Mouse (Mus musculus) CH12.LX (cell line): Measurements from ENCODE around the gene Zfp618.

Experiments used
- BHLHE40 ChIP-seq: IDR thresholded peaks from 2 replicates; pipeline ENCODE4 v1.6.1; 2011; ENCODE audit warnings: mild to moderate bottlenecking, low read depth, low read length, improper control_type of control experiment
- CHD1 ChIP-seq: IDR thresholded peaks from 2 replicates; pipeline ENCODE4 v1.6.1; 2012; ENCODE audit warnings: low read depth, low read length, improper control_type of control experiment, inconsistent platforms
- CTCF ChIP-seq, 2 experiments: IDR thresholded peaks in 1 of 2; conservative IDR thresholded peaks in 1 of 2; 2 replicates each; pipeline ENCODE4 v1.5.1; 2011 to 2012; ENCODE audit warnings: low read depth in 2 of 2, low read length in 2 of 2, improper control_type of control experiment in 1 of 2, inconsistent platforms in 1 of 2, mild to moderate bottlenecking in 1 of 2, moderate library complexity in 1 of 2
- EP300 ChIP-seq: IDR thresholded peaks from 2 replicates; pipeline ENCODE4 v1.6.1; 2011; ENCODE audit warnings: low read length, improper control_type of control experiment
- HCFC1 ChIP-seq: IDR thresholded peaks from 2 replicates; pipeline ENCODE4 v1.6.1; 2012; ENCODE audit warnings: low read depth, mild to moderate bottlenecking, inconsistent platforms, low read length, improper control_type of control experiment
- JUND ChIP-seq: conservative IDR thresholded peaks from 2 replicates; pipeline ENCODE4 v1.6.1; 2011; ENCODE audit warnings: low read depth, low read length, improper control_type of control experiment
- KAT2A ChIP-seq: IDR thresholded peaks from 2 replicates; pipeline ENCODE4 v1.6.1; 2012; ENCODE audit warnings: low read length, improper control_type of control experiment, inconsistent platforms; ENCODE audit not compliant: insufficient replicate concordance
- MAFK ChIP-seq: IDR thresholded peaks from 2 replicates; pipeline ENCODE4 v1.6.1; 2011; ENCODE audit warnings: low read length, improper control_type of control experiment; ENCODE audit not compliant: insufficient replicate concordance
- MXI1 ChIP-seq: IDR thresholded peaks from 2 replicates; pipeline ENCODE4 v1.6.1; 2011; ENCODE audit warnings: mild to moderate bottlenecking, low read depth, low read length, improper control_type of control experiment
- NELFE ChIP-seq: IDR thresholded peaks from 2 replicates; pipeline ENCODE4 v1.6.1; 2011; ENCODE audit warnings: low read depth, low read length, improper control_type of control experiment
- NRF1 ChIP-seq: IDR thresholded peaks from 2 replicates; pipeline ENCODE4 v1.6.1; 2014; ENCODE audit warnings: low read depth, mild to moderate bottlenecking, inconsistent platforms, low read length, improper control_type of control experiment, moderate library complexity
- POLR2A ChIP-seq: IDR thresholded peaks from 2 replicates; pipeline ENCODE4 v1.6.1; 2011; ENCODE audit warnings: low read depth, mild to moderate bottlenecking, improper control_type of control experiment, low read length
- ZC3H11A ChIP-seq: IDR thresholded peaks from 2 replicates; pipeline ENCODE4 v1.6.1; 2012; ENCODE audit warnings: low read depth, mild to moderate bottlenecking, inconsistent platforms, low read length, improper control_type of control experiment
- ZNF384 ChIP-seq: IDR thresholded peaks from 2 replicates; pipeline ENCODE4 v1.6.1; 2012; ENCODE audit warnings: low read depth, low read length, improper control_type of control experiment, inconsistent platforms

DNA sequence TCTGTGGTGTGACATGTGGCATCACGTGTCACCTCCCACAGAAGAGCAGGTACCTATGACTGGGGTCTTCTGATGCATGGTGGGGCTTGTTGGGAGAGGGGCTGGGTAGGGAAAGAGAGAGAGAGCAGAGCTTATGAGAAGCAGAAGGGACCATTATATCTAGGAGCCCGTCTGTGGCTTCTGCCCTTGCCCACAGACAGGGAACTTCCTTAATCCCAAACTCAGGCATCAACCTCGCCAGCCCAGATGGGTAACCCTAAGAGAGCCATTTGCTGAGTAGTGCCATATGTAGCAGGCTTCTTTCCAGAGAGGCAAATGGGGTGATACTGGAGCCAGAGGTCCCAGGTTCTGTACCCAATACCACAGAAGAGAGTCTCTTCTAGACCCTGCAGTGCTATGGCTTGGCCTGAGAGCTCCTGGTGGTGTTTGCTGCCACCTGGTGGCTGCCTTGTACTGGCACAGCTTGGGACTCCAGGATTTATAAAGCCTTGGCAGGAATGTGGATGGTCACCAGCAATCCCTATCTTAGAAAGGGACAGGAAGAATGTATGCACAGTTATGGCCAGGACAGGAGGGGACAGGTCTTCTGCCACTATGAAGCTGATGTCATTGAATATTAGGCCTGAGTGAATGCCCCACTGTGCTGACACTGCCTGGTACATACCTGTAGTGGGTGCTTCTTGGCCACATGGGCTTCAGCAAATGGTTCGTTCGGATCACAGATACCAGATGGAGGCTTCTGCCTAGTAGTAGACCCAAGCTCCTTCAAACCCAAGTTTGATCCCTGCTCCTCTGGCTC is 153.5 kb downstream of the Zfp618 start:
- TF ChIP-seq BHLHE40 = no peak
- peak; percentile 81 to 92 for TF ChIP-seq CTCF (conservative IDR thresholded peaks at IDR 0.05 in 1 of 2, IDR thresholded peaks at IDR 0.05 in 1 of 2; ENCODE audit: low read depth in 2 of 2, low read length in 2 of 2)
- no peak for TF ChIP-seq EP300
- no peak for TF ChIP-seq ZNF384
- no peak for TF ChIP-seq POLR2A
- TF ChIP-seq ZC3H11A = no peak
- no peak for TF ChIP-seq NRF1
- TF ChIP-seq CHD1 = no peak
- TF ChIP-seq NELFE = no peak
- TF ChIP-seq HCFC1 = no peak
- TF ChIP-seq KAT2A = no peak
- no peak for TF ChIP-seq MAFK
- TF ChIP-seq JUND = no peak
- TF ChIP-seq MXI1 = no peak
